Mouse (Mus musculus) erythroblast, embryonic 14.5 days (primary cell): ENCODE measurements around the gene Hlcs.

ENCODE experiments used
- GATA1 ChIP-seq: IDR thresholded peaks from 2 replicates; pipeline ENCODE4 v1.6.1; 2012; ENCODE audit warnings: low read length, inconsistent platforms, mixed read lengths
- TAL1 ChIP-seq: IDR thresholded peaks from 3 replicates; pipeline ENCODE4 v1.6.1; 2012; ENCODE audit warnings: low read length, inconsistent platforms, mixed read lengths

GRCm38 (mm10) chr16:94314626-94315025 is 1.3 kb upstream of the Hlcs start:
- no peak for TF ChIP-seq TAL1
- no peak for TF ChIP-seq GATA1
